Mouse (Mus musculus): Measurements from ENCODE around the gene Birc2. TPM values are rescaled to one million over a fixed set of nuclear protein-coding genes. Genes with fewer than 3 reads are reported as not detected.
"Not testable (repeated sequence)": the region's sequence is repeated elsewhere in the genome, so short reads cannot be mapped to it uniquely, and the experiment has no call there.

Gene Birc2
- total RNA-seq (2017), result 106 and 107 TPM in 2 replicates

DNA sequence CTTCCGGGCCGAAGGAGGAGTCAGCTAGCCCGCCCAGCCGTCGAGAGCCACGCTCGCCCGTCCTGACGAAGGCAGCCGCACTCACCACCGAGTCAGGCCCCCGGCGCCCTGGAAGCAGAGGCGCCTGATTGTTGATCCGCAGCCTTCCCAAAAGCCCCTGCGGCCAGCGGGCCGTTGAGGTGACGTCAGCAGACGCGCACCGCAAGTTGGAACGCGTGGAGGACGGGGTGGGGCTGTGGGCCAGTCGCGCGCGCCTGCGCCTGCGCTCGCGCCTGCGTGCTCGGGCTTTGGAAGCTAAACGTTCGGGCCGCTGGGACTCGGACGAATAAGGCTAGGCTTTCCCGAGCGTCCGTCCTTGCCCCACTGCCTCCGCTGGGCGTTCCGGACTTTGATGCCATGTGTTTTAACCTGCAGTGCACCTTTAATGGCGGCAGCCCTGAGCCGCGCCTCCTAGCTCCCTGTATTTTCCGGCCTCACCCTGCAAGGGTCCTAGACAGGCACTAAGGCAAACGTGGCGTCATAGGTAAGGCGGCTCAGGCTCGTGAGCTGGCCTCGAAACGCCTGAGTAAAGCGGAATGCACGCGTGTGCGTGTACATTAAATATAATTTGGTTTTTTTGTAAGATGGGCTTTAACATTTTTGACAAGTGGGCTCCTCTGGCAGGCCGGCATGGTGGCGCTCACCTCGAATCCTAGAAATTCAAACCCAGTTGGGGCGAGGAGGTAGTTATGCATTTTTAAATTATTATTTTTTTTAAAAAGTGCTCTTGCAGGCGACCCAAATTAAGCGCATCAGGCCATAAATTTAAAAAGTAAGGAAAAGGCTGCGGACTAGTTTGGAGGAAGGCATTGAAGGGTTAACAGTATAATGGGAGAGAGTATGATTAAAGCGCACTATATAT, at the start of gene Birc2:
TSS of gene Birc2 (minus strand) at position 160 of the 901 bp plus-strand sequence.
- peak; percentile 90 to 93 for ATAC-seq (replicated peaks in 1 of 2; ENCODE audit: insufficient read depth in 1 of 2, low FRiP score in 2 of 2, low TSS enrichment in 1 of 2, low read depth in 1 of 2, poor library complexity in 2 of 2, severe bottlenecking in 2 of 2)

DNA sequence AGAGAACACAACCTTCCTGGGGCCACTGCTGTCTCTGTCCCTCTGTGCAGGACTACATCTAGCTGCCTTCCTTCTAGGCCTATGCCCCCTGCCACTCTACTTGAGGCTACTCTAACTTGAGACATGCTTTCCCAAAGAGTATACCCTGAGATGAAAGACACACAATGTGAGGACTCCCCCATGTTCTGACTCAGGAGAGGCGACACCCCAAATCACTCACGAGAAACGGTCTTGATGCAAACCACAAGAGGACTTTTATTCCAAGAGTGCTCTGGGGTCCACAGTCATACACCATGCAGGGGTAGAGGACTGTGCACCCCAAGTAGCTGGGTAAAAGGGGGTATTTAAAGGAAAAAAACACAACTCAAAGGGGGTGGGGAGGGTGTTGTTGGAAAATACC, 47.5 kb upstream of the Birc2 start:
- no peak for ATAC-seq (replicated peaks in 1 of 2; ENCODE audit: insufficient read depth in 1 of 2, low FRiP score in 2 of 2, low TSS enrichment in 1 of 2, low read depth in 1 of 2, poor library complexity in 2 of 2, severe bottlenecking in 2 of 2)

- ATAC-seq (replicated peaks in 1 of 2; ENCODE audit: insufficient read depth in 1 of 2, low FRiP score in 2 of 2, low TSS enrichment in 1 of 2, low read depth in 1 of 2, poor library complexity in 2 of 2, severe bottlenecking in 2 of 2), result no peak
Measured at GRCm38 (mm10) chr9:7882304-7882865, 45.5 kb upstream of the Birc2 start.

GRCm38 (mm10) chr9:7873511-7874211, 36.8 kb upstream of the Birc2 start:
- no peak for ATAC-seq (replicated peaks in 1 of 2; ENCODE audit: insufficient read depth in 1 of 2, low FRiP score in 2 of 2, low TSS enrichment in 1 of 2, low read depth in 1 of 2, poor library complexity in 2 of 2, severe bottlenecking in 2 of 2)

- peak; percentile 88 for ATAC-seq (replicated peaks in 1 of 2; ENCODE audit: insufficient read depth in 1 of 2, low FRiP score in 2 of 2, low TSS enrichment in 1 of 2, low read depth in 1 of 2, poor library complexity in 2 of 2, severe bottlenecking in 2 of 2)
Measured at GRCm38 (mm10) chr9:7872775-7873439, 36.0 kb upstream of the Birc2 start, which contains the start of gene Birc3. Gene Birc3 (minus strand): TSS chr9:7873186.

DNA sequence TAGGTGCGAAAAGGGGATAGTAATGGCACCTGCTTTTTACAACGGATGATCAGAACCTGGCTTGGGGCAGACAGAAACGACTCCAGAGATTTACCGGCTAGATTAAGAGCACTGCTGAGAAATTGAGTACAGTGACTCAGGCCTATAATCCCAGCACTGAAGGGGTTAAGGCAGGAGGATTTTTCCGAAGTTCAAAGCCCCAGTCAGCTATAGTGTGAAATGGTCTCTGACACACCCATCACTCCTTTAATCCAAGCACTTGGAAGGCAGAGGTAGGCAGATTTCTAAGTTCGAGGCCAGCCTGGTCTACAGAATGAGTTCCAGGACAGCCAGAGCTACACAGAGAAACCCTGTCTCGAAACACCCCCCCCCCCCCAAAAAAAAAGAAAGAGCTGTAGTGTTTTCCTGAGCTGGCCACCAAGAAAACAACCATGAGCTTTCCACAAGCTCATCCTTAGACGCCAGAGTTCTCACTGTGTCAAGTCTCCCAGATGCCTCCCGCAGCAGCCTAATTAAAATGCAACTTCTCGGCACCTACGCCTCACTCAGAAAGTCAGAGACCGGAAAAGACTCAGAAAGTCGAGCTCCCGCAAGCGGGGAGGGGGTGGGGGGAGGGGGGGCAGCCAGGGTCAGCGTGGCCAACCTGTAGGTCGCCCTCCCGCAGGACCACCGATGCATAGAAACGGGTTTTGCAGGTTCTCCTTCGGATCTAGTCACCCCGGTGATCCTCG, 35.3 kb upstream of the Birc2 start:
- ATAC-seq (replicated peaks in 1 of 2; ENCODE audit: insufficient read depth in 1 of 2, low FRiP score in 2 of 2, low TSS enrichment in 1 of 2, low read depth in 1 of 2, poor library complexity in 2 of 2, severe bottlenecking in 2 of 2), result no peak; a peak in 1 of 4 replicates

- peak in 1 of 2 experiments; percentile 8; a peak in 1 of 4 replicates for ATAC-seq (replicated peaks in 1 of 2; ENCODE audit: insufficient read depth in 1 of 2, low FRiP score in 2 of 2, low TSS enrichment in 1 of 2, low read depth in 1 of 2, poor library complexity in 2 of 2, severe bottlenecking in 2 of 2)
Measured at GRCm38 (mm10) chr9:7871316-7872043, 34.6 kb upstream of the Birc2 start.

DNA sequence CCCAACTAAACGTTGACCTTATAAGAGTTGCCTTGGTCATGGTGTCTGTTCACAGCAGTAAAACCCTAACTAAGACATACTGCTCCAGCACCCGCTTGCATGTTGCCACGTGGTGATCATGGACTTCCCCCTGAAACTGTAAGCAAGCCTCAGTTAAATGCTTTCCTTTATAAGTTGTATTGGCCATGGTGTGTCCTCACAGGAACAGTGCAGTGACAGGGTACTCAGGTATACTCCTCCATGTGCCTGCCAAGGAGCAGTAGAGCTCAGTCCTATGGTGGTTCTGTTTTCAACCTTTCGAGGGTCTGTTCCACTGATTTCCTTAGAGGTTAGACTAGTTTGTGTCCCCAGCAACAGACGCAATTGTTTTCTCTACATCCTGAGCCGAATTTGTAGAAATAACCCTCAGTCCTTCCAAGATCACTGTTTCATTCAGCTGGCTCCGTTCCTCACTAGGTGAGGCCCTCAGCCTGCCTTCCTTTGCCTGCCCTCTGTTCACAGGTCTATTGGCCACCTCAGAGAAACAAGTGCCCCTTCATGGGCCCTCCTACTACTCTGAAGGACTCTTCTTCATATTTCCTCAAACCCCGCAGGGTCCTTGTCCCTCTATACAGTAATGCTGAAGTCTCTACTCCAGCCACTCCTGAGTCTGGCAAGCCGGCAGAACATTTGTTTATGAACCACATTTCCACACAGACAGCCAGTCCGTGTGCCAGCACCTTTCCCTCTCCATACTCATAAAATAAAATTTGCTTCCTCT, 33.9 kb upstream of the Birc2 start:
- no peak for ATAC-seq (replicated peaks in 1 of 2; ENCODE audit: insufficient read depth in 1 of 2, low FRiP score in 2 of 2, low TSS enrichment in 1 of 2, low read depth in 1 of 2, poor library complexity in 2 of 2, severe bottlenecking in 2 of 2)

- peak in 1 of 2 experiments; percentile 8; a peak in 1 of 4 replicates for ATAC-seq (replicated peaks in 1 of 2; ENCODE audit: insufficient read depth in 1 of 2, low FRiP score in 2 of 2, low TSS enrichment in 1 of 2, low read depth in 1 of 2, poor library complexity in 2 of 2, severe bottlenecking in 2 of 2)
Measured at GRCm38 (mm10) chr9:7868838-7869491, 32.1 kb upstream of the Birc2 start.

DNA sequence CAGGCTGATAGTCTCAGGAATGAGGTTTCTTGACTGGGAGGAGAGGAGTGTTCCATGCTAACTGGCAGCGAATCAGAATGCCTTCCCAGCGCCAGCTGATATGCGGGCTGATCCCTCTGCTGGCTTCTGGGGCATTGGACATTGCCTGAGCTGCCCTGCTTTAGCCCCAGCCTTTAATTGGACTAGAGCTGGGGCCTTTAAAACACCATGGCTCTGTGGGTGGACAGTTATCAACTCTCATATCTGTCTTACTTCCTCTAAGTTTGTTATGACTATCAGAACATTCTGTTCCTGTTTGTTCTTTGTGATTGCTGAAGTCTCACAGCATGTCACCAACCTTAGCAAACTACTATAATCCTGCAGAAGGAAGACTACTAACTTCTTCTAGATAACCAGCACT, 31.1 kb upstream of the Birc2 start:
- 0 out of 4 replicates have a peak, but pooled peaks have one; percentile 3 to 9 for ATAC-seq (replicated peaks in 1 of 2; ENCODE audit: insufficient read depth in 1 of 2, low FRiP score in 2 of 2, low TSS enrichment in 1 of 2, low read depth in 1 of 2, poor library complexity in 2 of 2, severe bottlenecking in 2 of 2)

- ATAC-seq (replicated peaks in 1 of 2; ENCODE audit: insufficient read depth in 1 of 2, low FRiP score in 2 of 2, low TSS enrichment in 1 of 2, low read depth in 1 of 2, poor library complexity in 2 of 2, severe bottlenecking in 2 of 2), result not testable (repeated sequence)
Measured at GRCm38 (mm10) chr9:7866981-7867380, 30.1 kb upstream of the Birc2 start.

DNA sequence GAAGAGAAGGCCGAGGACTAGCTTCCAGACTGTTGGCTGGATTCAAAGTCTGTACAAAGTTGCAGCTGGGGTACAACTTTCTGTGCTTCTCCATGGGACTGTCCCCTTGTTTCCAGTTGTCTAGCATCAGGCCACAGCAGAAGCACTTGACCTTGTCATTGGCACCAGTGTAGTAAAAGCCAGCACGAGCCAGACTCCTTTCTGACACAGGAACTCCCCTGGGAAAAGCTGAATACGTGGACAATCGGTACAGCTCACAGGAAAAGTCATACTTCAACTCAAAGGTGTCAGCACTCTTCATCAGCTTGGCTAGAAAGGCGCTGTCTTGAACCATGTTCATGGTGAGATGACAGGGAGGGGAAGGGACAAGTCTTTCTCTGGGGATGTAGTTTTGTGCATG, 24.1 kb upstream of the Birc2 start:
- no peak for ATAC-seq (replicated peaks in 1 of 2; ENCODE audit: insufficient read depth in 1 of 2, low FRiP score in 2 of 2, low TSS enrichment in 1 of 2, low read depth in 1 of 2, poor library complexity in 2 of 2, severe bottlenecking in 2 of 2)

GRCm38 (mm10) chr9:7855912-7856311, 19.0 kb upstream of the Birc2 start:
- no peak for ATAC-seq (replicated peaks in 1 of 2; ENCODE audit: insufficient read depth in 1 of 2, low FRiP score in 2 of 2, low TSS enrichment in 1 of 2, low read depth in 1 of 2, poor library complexity in 2 of 2, severe bottlenecking in 2 of 2)

DNA sequence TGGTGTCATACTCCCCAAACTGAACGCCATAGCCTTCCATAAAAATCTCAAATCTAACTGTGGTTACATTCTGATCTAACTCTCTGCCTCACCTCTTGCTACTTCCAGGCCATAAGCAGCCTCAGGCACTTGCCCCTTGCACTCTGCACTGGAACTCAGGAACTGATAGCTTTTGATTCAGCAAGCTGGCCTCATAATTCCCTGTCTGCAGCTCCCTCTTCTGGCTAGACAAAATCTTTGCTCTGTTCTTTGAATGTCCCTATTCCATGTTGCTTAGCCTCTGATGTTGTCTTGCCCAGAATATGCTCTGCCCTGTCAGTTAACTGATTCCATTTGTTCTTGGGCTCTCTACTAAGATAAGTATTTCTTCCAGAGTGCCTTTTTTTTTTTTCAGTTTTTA, 18.5 kb upstream of the Birc2 start:
- ATAC-seq (replicated peaks in 1 of 2; ENCODE audit: insufficient read depth in 1 of 2, low FRiP score in 2 of 2, low TSS enrichment in 1 of 2, low read depth in 1 of 2, poor library complexity in 2 of 2, severe bottlenecking in 2 of 2), result peak; percentile 46 to 69; a peak in 3 of 4 replicates

- ATAC-seq (replicated peaks in 1 of 2; ENCODE audit: insufficient read depth in 1 of 2, low FRiP score in 2 of 2, low TSS enrichment in 1 of 2, low read depth in 1 of 2, poor library complexity in 2 of 2, severe bottlenecking in 2 of 2), result not testable (repeated sequence)
Measured at GRCm38 (mm10) chr9:7854196-7854595, 17.3 kb upstream of the Birc2 start.
